Mouse (Mus musculus): ENCODE data around the gene Olfr1396. TPM values are rescaled to one million over a fixed set of nuclear protein-coding genes. Genes with fewer than 3 reads are reported as not detected.

The Olfr1396 gene
- polyA plus RNA-seq (2016; fragmentation: Nextera tagmentation; extraction: Ambion mirVana), result not detected in 2 replicates

GRCm38 (mm10) chr11:49114774-49115173, at the start of gene Olfr1396:
Gene Olfr1396, minus strand, starts transcription at chr11:49114874.
- H3K4me1 ChIP-seq, result no peaks in the 10 kb centered on the region
- H3K36me3 ChIP-seq (replicated peaks), result no peaks in the 10 kb centered on the region
- H3K4me3 ChIP-seq, result no peak within 1 kb of the TSS
- H3K9me3 ChIP-seq, result no peaks in the 10 kb centered on the region
- H3K27me3 ChIP-seq (ENCODE audit: poor library complexity, severe bottlenecking), result no peaks in the 10 kb centered on the region
- no peak within 1 kb of the TSS for H3K27ac ChIP-seq
- DNase-seq (ENCODE audit: extremely low spot score, low spot score), result no peak

- Histone ChIP-seq H3K27ac (no peak overlapping the region), H3K36me3 (replicated peaks) (no peaks in the 10 kb centered on the region), H3K4me3 (no peak overlapping the region), H3K4me1 (no peaks in the 10 kb centered on the region), H3K27me3 (ENCODE audit: poor library complexity, severe bottlenecking) (no peaks in the 10 kb centered on the region), H3K9me3 (no peaks in the 10 kb centered on the region)
- 91% methylated on average over 2 of the region's 2 CpGs for WGBS
- DNase-seq (ENCODE audit: extremely low spot score, low spot score), result no peak
These were observed 42.4 kb upstream of the Olfr1396 start for GRCm38 (mm10) chr11:49156821-49157814.

- no peak within 1 kb of the TSS for H3K4me3 ChIP-seq
- no peaks in the 10 kb centered on the region for H3K9me3 ChIP-seq
- H3K27ac ChIP-seq, result no peak within 1 kb of the TSS
- DNase-seq (ENCODE audit: extremely low spot score, low spot score), result no peak
- H3K36me3 ChIP-seq (replicated peaks), result no peaks in the 10 kb centered on the region
- no peaks in the 10 kb centered on the region for H3K4me1 ChIP-seq
- no peaks in the 10 kb centered on the region for H3K27me3 ChIP-seq (ENCODE audit: poor library complexity, severe bottlenecking)
- WGBS, result 94% methylated on average over 1 of the region's 1 CpGs
These were observed 39.4 kb upstream of the Olfr1396 start, which contains the start of gene Olfr1394 for GRCm38 (mm10) chr11:49154077-49154476. Gene Olfr1394, plus strand, starts transcription at chr11:49154377.

GRCm38 (mm10) chr11:49141974-49142373, 27.3 kb upstream of the Olfr1396 start, which contains the start of gene Olfr1395:
Gene Olfr1395, plus strand, starts transcription at chr11:49142274.
- Histone ChIP-seq H3K4me1 (no peaks in the 10 kb centered on the region), H3K4me3 (no peak within 1 kb of the TSS), H3K27ac (no peak within 1 kb of the TSS), H3K36me3 (replicated peaks) (no peaks in the 10 kb centered on the region), H3K27me3 (ENCODE audit: poor library complexity, severe bottlenecking) (no peaks in the 10 kb centered on the region), H3K9me3 (no peaks in the 10 kb centered on the region)
- WGBS, result 97% methylated on average over 6 of the region's 6 CpGs
- DNase-seq (ENCODE audit: extremely low spot score, low spot score), result no peak

- H3K4me3 ChIP-seq, result no peak overlapping the region
- DNase-seq (ENCODE audit: extremely low spot score, low spot score), result no peak
- H3K27ac ChIP-seq, result no peak overlapping the region
- H3K4me1 ChIP-seq, result no peaks in the 10 kb centered on the region
- no peaks in the 10 kb centered on the region for H3K9me3 ChIP-seq
- no peaks in the 10 kb centered on the region for H3K27me3 ChIP-seq (ENCODE audit: poor library complexity, severe bottlenecking)
- 90% methylated on average over 2 of the region's 2 CpGs for WGBS
- H3K36me3 ChIP-seq (replicated peaks), result no peaks in the 10 kb centered on the region
These were observed 9.5 kb upstream of the Olfr1396 start for GRCm38 (mm10) chr11:49124169-49124568.

- DNase-seq (ENCODE audit: extremely low spot score, low spot score), result no peak
- no peaks in the 10 kb centered on the region for H3K36me3 ChIP-seq (replicated peaks)
- no peaks in the 10 kb centered on the region for H3K9me3 ChIP-seq
- no peak overlapping the region for H3K27ac ChIP-seq
- no peaks in the 10 kb centered on the region for H3K27me3 ChIP-seq (ENCODE audit: poor library complexity, severe bottlenecking)
- H3K4me3 ChIP-seq, result no peak overlapping the region
- no peaks in the 10 kb centered on the region for H3K4me1 ChIP-seq
- 80% methylated on average over 3 of the region's 3 CpGs for WGBS
These were observed 5.0 kb upstream of the Olfr1396 start for GRCm38 (mm10) chr11:49119635-49120034.

- Histone ChIP-seq H3K27me3 (ENCODE audit: poor library complexity, severe bottlenecking) (no peaks in the 10 kb centered on the region), H3K36me3 (replicated peaks) (no peaks in the 10 kb centered on the region), H3K4me1 (no peaks in the 10 kb centered on the region), H3K27ac (no peak overlapping the region), H3K9me3 (no peaks in the 10 kb centered on the region), H3K4me3 (no peak overlapping the region)
- no peak for DNase-seq (ENCODE audit: extremely low spot score, low spot score)
- 80% methylated on average over 2 of the region's 2 CpGs for WGBS
These were observed 516 bp downstream of the Olfr1396 start for GRCm38 (mm10) chr11:49114158-49114557.

- Histone ChIP-seq H3K27ac (no peak overlapping the region), H3K9me3 (no peaks in the 10 kb centered on the region), H3K27me3 (ENCODE audit: poor library complexity, severe bottlenecking) (no peaks in the 10 kb centered on the region), H3K4me1 (0 out of 2 replicates have a peak, but pooled peaks cover 6% of the 10 kb centered on the region), H3K36me3 (replicated peaks) (no peaks in the 10 kb centered on the region), H3K4me3 (no peak overlapping the region)
- WGBS, result 85% methylated on average over 6 of the region's 6 CpGs
- DNase-seq (ENCODE audit: extremely low spot score, low spot score), result no peak
These were observed 2.0 kb downstream of the Olfr1396 start for GRCm38 (mm10) chr11:49112624-49113219.

GRCm38 (mm10) chr11:49111000-49111399, 3.7 kb downstream of the Olfr1396 start:
- Histone ChIP-seq H3K36me3 (replicated peaks) (no peaks in the 10 kb centered on the region), H3K4me1 (0 out of 2 replicates have a peak, but pooled peaks cover 7% of the 10 kb centered on the region), H3K4me3 (no peak overlapping the region), H3K27ac (no peak overlapping the region), H3K27me3 (ENCODE audit: poor library complexity, severe bottlenecking) (no peaks in the 10 kb centered on the region), H3K9me3 (no peaks in the 10 kb centered on the region)
- 77% methylated on average over 1 of the region's 1 CpGs for whole genome bisulfite sequencing
- no peak for DNase-seq (ENCODE audit: extremely low spot score, low spot score)

- no peak for DNase-seq (ENCODE audit: extremely low spot score, low spot score)
- H3K9me3 ChIP-seq, result no peaks in the 10 kb centered on the region
- no peak overlapping the region for H3K27ac ChIP-seq
- H3K4me1 ChIP-seq, result 0 out of 2 replicates have a peak, but pooled peaks cover 7% of the 10 kb centered on the region
- H3K27me3 ChIP-seq (ENCODE audit: poor library complexity, severe bottlenecking), result no peaks in the 10 kb centered on the region
- no peak overlapping the region for H3K4me3 ChIP-seq
- WGBS, result 47% methylated on average over 1 of the region's 1 CpGs
- no peaks in the 10 kb centered on the region for H3K36me3 ChIP-seq (replicated peaks)
These were observed 5.8 kb downstream of the Olfr1396 start for GRCm38 (mm10) chr11:49108833-49109232.

GRCm38 (mm10) chr11:49107650-49108537, 6.8 kb downstream of the Olfr1396 start:
- 64% methylated on average over 10 of the region's 10 CpGs for WGBS
- no peaks in the 10 kb centered on the region for H3K27me3 ChIP-seq (ENCODE audit: poor library complexity, severe bottlenecking)
- no peak overlapping the region for H3K27ac ChIP-seq
- DNase-seq (ENCODE audit: extremely low spot score, low spot score), result no peak
- no peak overlapping the region for H3K4me3 ChIP-seq
- H3K4me1 ChIP-seq, result peaks cover 12% of the 10 kb centered on the region; the same call in 1 of the 2 replicates
- no peaks in the 10 kb centered on the region for H3K36me3 ChIP-seq (replicated peaks)
- H3K9me3 ChIP-seq, result no peaks in the 10 kb centered on the region

GRCm38 (mm10) chr11:49105752-49106151, 8.9 kb downstream of the Olfr1396 start:
- 58% methylated on average over 1 of the region's 1 CpGs for WGBS
- peaks cover 14% of the 10 kb centered on the region; the same call in 1 of the 2 replicates for H3K4me1 ChIP-seq

More at GRCm38 (mm10) chr11:49105752-49106151, 8.9 kb downstream of the Olfr1396 start:
- H3K9me3 ChIP-seq, result no peaks in the 10 kb centered on the region
- H3K4me3 ChIP-seq, result no peak overlapping the region
- no peaks in the 10 kb centered on the region for H3K36me3 ChIP-seq (replicated peaks)
- H3K27ac ChIP-seq, result no peak overlapping the region
- no peaks in the 10 kb centered on the region for H3K27me3 ChIP-seq (ENCODE audit: poor library complexity, severe bottlenecking)
- DNase-seq (ENCODE audit: extremely low spot score, low spot score), result no peak

Data from forebrain, embryonic 10.5 days (tissue).